Mouse (Mus musculus) G1E (cell line): ENCODE data around the gene Ccdc153.

Experiments
- CTCF ChIP-seq: IDR thresholded peaks from 2 replicates; pipeline ENCODE4 v1.5.1; 2012; ENCODE audit warnings: low read depth, low read length, inconsistent platforms, mixed read lengths
- GATA1 ChIP-seq: IDR thresholded peaks from 2 replicates; pipeline ENCODE4 v1.6.1; 2012; ENCODE audit warnings: borderline replicate concordance, low read length, inconsistent platforms, mixed read lengths

- TF ChIP-seq CTCF (no peak), GATA1 (no peak)
Observed at GRCm38 (mm10) chr9:44249181-44250146, 9.0 kb downstream of the Ccdc153 start.
